Mouse (Mus musculus): Measurements from ENCODE around the gene Gm20388.

GRCm38 (mm10) chr8:122640825-122641224 lies 2730.2 kb downstream of the Gm20388 start:
- no peak for TF ChIP-seq CTCF (IDR thresholded peaks at IDR 0.05; ENCODE audit: borderline replicate concordance, insufficient read depth, low read depth, low read length)
- TF ChIP-seq POLR2A (IDR thresholded peaks at IDR 0.05; ENCODE audit: borderline replicate concordance, insufficient read depth, low read length), result no peak
